Mouse (Mus musculus): ENCODE data around the gene Klhdc3. TPM values are rescaled to one million over a fixed set of nuclear protein-coding genes. Genes with fewer than 3 reads are reported as not detected.

Gene Klhdc3
- polyA plus RNA-seq, 1 experiment from 2014 or later, result 110 TPM

DNA sequence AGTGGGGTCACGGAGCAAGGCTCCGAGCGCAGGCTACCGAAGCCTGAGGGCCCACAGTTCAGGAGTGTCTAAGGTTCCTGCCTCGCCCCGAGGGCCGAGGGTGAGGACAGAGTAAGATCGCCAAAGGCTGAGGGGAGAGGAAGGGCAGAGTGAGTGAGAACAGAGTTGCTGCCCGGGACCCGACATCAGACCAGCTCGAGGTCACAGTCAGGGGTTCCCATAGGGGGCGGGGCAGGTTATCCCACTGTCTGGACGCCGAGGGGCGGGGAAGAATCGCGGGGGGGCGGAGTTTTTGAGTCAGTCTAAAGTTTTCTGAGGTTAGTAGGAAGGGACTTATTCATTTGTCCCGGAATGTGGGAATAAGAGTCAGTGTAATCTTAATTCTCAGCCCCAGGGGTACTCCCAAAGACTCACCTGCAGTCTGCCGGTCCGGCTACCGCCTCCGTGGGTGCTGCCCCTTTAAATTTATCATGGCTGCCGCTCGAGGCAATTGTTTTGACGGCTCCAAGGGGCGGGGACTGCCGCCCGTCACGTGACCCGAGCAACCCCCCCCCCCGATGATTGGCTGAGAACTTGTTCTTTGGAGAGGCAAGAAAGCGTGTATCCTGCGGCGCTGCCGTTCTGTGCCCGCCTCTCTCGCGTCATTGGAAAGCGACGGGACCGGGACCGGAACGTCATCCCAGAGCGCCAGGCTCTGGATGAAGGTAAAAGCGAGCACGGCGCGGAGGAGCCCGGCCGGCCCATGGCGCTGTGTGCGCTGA is 35.0 kb downstream of the Klhdc3 start, which contains the start of the genes Klc4 and Mrpl2:
Klc4 (minus strand) TSS at position 462 of the 761 bp plus-strand sequence.
Mrpl2 (plus strand) TSS at position 669 of the 761 bp plus-strand sequence.
- H3K9ac ChIP-seq (ENCODE audit: low read length), result peak within 1 kb of the TSS; percentile 80
- peak within 1 kb of the TSS; percentile 77 for H3K27ac ChIP-seq (ENCODE audit: low read depth)
- peak within 1 kb of the TSS; percentile 91 for H3K4me2 ChIP-seq (ENCODE audit: low read length)
- peak; percentile 100 for DNase-seq (ENCODE audit: low spot score)
- under 1% methylated on average over 53 of the region's 53 CpGs for WGBS
- peaks cover 21% of the 10 kb centered on the region for H3K4me1 ChIP-seq (replicated peaks; ENCODE audit: control insufficient read depth, insufficient read depth, low read length)
- H3K27me3 ChIP-seq (replicated peaks; ENCODE audit: control insufficient read depth, insufficient read depth, low read length), result no peaks in the 10 kb centered on the region
- peak within 1 kb of the TSS; percentile 95 for H3K4me3 ChIP-seq (ENCODE audit: low read depth, low read length)
- no peaks in the 10 kb centered on the region for H3K9me3 ChIP-seq (ENCODE audit: control insufficient read depth, low read length)
- peak; percentile 76 for ATAC-seq (replicated peaks; ENCODE audit: low FRiP score, low TSS enrichment, low read depth)
- peaks cover 29% of the 10 kb centered on the region for H3K36me3 ChIP-seq (ENCODE audit: control insufficient read depth, insufficient read depth, low read length)

DNA sequence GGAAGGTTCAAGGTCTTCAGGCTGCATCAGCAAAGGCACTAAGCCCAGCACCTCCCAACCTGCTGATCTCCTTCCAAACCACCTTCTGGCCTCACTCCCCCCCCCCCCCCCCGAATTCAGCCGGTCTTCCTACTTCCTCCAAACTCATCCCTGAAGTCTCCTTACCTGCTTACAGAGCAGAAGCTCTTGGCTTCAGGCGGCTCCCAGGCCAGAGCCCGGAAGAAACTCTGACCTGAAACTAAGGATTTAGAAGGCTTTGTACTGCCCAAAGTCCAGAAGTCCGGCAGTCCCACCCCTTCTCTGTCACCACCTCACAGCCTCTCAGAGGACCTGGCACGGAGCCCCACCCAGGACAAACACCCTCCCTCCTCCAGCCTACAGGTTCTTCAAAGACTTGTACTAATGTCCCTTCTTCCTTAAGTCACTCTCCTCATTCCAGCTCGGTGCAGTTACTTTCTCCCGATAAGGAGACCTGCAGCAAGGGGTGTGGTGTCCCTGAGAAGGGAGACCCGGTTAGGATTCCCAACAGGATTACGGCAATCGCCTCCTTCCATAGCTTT is 35.7 kb downstream of the Klhdc3 start:
- peak overlapping the region; percentile 95 for H3K4me3 ChIP-seq (ENCODE audit: low read depth, low read length)
- H3K27ac ChIP-seq (ENCODE audit: low read depth), result peak overlapping the region; percentile 74
- peaks cover 36% of the 10 kb centered on the region for H3K36me3 ChIP-seq (ENCODE audit: control insufficient read depth, insufficient read depth, low read length)
- H3K27me3 ChIP-seq (replicated peaks; ENCODE audit: control insufficient read depth, insufficient read depth, low read length), result no peaks in the 10 kb centered on the region
- H3K4me1 ChIP-seq (replicated peaks; ENCODE audit: control insufficient read depth, insufficient read depth, low read length), result peaks cover 19% of the 10 kb centered on the region
- peak overlapping the region; percentile 69 for H3K4me2 ChIP-seq (ENCODE audit: low read length)
- H3K9ac ChIP-seq (ENCODE audit: low read length), result peak overlapping the region; percentile 52
- H3K9me3 ChIP-seq (ENCODE audit: control insufficient read depth, low read length), result no peaks in the 10 kb centered on the region
- ATAC-seq (replicated peaks; ENCODE audit: low FRiP score, low TSS enrichment, low read depth) (peak; percentile 46), DNase-seq (ENCODE audit: low spot score) (no peak)
- WGBS, result 4% methylated on average over 11 of the region's 11 CpGs

DNA sequence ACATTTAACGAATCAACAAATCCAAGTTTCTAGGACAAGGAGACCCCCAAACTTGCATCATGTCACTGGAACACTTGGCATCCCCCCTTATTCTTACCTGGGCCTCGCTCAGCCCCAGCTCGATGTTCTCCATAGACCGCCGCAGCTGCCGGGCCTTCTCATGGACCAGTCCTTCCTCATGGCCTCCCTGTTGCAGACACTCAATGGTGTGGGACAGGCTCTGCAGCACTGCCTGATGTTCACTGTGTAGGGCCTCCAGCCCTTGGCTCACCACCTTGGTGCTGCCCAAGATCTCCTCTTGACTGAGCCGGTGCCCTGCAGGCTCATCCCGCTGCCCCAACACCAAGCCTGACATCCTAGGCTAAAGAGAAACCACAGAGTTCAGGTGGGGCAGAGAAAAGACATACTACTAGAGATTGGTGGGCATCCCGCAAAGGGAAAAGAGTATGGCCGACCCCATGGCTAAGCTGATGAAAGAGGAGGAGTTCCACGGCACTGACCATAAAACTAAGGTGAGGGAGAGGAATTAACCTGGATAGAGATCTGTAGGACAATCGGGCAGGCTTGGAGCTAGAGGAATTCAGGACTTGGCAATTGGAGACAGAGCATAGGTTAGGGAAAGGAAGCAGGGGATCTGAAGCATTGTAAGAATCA is 36.4 kb downstream of the Klhdc3 start:
- peaks cover 13% of the 10 kb centered on the region for H3K4me1 ChIP-seq (replicated peaks; ENCODE audit: control insufficient read depth, insufficient read depth, low read length)
- H3K27ac ChIP-seq (ENCODE audit: low read depth), result peak overlapping the region; percentile 74
- H3K27me3 ChIP-seq (replicated peaks; ENCODE audit: control insufficient read depth, insufficient read depth, low read length), result no peaks in the 10 kb centered on the region
- peaks cover 43% of the 10 kb centered on the region for H3K36me3 ChIP-seq (ENCODE audit: control insufficient read depth, insufficient read depth, low read length)
- H3K9ac ChIP-seq (ENCODE audit: low read length), result peak overlapping the region; percentile 52
- 85% methylated on average over 12 of the region's 12 CpGs for WGBS
- no peaks in the 10 kb centered on the region for H3K9me3 ChIP-seq (ENCODE audit: control insufficient read depth, low read length)
- H3K4me2 ChIP-seq (ENCODE audit: low read length), result peak overlapping the region; percentile 69
- H3K4me3 ChIP-seq (ENCODE audit: low read depth, low read length), result peak overlapping the region; percentile 95
- ATAC-seq (replicated peaks; ENCODE audit: low FRiP score, low TSS enrichment, low read depth) (no peak), DNase-seq (ENCODE audit: low spot score) (no peak)

DNA sequence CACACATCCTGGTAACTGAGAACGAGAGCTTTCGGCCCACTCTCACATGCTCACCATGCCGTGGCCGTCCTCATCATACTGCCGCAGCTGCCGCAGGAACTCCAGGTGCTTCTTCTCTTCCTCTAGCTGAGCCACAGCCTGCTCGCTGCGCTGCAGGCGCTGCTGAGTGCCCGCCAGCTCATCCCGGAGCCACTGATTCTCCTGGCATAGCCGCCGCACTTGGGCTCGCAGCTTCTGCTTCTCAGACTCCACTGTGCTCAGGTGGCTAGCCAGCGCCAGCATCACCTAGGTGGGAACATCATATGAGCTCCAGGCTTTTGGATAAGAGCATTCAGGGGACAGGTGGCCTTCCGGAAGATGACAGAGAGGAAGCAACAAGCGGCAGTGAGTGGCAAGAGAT is 38.7 kb downstream of the Klhdc3 start:
- ATAC-seq (replicated peaks; ENCODE audit: low FRiP score, low TSS enrichment, low read depth) (no peak), DNase-seq (ENCODE audit: low spot score) (no peak)
- Histone ChIP-seq H3K9ac (ENCODE audit: low read length) (no peak overlapping the region), H3K4me1 (replicated peaks; ENCODE audit: control insufficient read depth, insufficient read depth, low read length) (peaks cover 15% of the 10 kb centered on the region), H3K27me3 (replicated peaks; ENCODE audit: control insufficient read depth, insufficient read depth, low read length) (no peaks in the 10 kb centered on the region), H3K27ac (ENCODE audit: low read depth) (no peak overlapping the region), H3K9me3 (ENCODE audit: control insufficient read depth, low read length) (no peaks in the 10 kb centered on the region), H3K4me3 (ENCODE audit: low read depth, low read length) (no peak overlapping the region), H3K4me2 (ENCODE audit: low read length) (no peak overlapping the region), H3K36me3 (ENCODE audit: control insufficient read depth, insufficient read depth, low read length) (peaks cover 35% of the 10 kb centered on the region)
- 86% methylated on average over 17 of the region's 17 CpGs for WGBS

DNA sequence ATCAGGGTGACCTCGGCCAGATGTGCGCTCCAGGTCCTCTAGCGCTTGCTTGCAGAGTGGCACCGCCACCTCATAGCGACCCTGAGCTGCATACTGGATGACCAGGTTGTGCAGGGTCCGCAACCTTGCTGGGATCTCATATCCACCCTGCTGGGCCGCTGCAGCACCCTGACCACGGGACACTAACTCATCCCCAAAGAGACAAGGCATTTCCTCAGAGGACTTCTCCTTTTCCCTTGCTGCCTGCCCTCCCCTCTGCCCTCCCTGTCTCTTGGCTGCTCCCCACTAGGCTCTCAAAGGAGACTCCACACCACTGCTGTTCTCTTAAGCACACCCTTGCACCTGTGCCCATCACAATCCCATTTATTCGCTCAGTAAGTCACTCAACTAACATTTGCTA is 40.8 kb downstream of the Klhdc3 start:
- 66% methylated on average over 9 of the region's 9 CpGs for WGBS
- no peak for ATAC-seq (replicated peaks; ENCODE audit: low FRiP score, low TSS enrichment, low read depth)
- H3K27ac ChIP-seq (ENCODE audit: low read depth), result no peak overlapping the region
- H3K27me3 ChIP-seq (replicated peaks; ENCODE audit: control insufficient read depth, insufficient read depth, low read length), result no peaks in the 10 kb centered on the region
- no peak for DNase-seq (ENCODE audit: low spot score)
- no peaks in the 10 kb centered on the region for H3K9me3 ChIP-seq (ENCODE audit: control insufficient read depth, low read length)
- no peak overlapping the region for H3K4me3 ChIP-seq (ENCODE audit: low read depth, low read length)
- peaks cover 8% of the 10 kb centered on the region for H3K4me1 ChIP-seq (replicated peaks; ENCODE audit: control insufficient read depth, insufficient read depth, low read length)
- no peak overlapping the region for H3K9ac ChIP-seq (ENCODE audit: low read length)
- H3K36me3 ChIP-seq (ENCODE audit: control insufficient read depth, insufficient read depth, low read length), result peaks cover 35% of the 10 kb centered on the region
- no peak overlapping the region for H3K4me2 ChIP-seq (ENCODE audit: low read length)

DNA sequence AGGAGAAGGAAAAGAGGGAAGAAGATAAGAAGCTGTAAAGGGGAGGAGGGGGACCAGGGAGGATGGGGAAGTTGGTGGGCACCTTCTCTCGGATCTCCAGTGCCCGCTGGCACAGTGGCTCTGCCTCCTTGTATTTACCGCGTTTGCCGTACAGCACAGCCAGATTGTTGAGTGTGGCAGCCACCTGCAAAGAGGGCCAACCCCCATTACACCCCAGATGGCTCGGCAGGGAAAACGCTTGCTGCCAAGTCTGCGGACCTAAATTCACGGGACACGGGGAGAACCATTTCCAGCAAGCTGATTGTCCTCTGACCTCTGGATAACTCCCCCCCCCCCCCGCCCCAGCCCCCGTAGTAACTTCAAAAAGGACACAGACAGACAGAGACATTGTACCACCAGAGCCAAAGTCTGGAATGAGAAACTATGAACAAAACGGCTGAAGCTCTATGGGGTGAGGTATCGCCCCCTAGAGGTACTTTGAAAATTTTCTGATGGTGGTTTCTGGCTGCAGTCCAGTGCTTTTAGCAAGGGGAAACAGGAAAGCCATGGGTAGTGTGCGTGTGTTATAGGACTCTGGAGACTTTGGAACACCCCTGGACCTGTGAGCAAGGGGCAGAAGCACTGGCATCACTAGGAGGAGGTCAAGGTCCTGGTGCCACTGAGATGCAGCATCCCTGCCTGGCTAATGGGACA is 43.7 kb downstream of the Klhdc3 start:
- H3K9ac ChIP-seq (ENCODE audit: low read length), result no peak overlapping the region
- peaks cover 3% of the 10 kb centered on the region; the same call in 1 of the 2 replicates for H3K4me1 ChIP-seq (replicated peaks; ENCODE audit: control insufficient read depth, insufficient read depth, low read length)
- no peaks in the 10 kb centered on the region for H3K9me3 ChIP-seq (ENCODE audit: control insufficient read depth, low read length)
- peaks cover 32% of the 10 kb centered on the region for H3K36me3 ChIP-seq (ENCODE audit: control insufficient read depth, insufficient read depth, low read length)
- H3K4me2 ChIP-seq (ENCODE audit: low read length), result peak overlapping the region; percentile 35
- H3K27me3 ChIP-seq (replicated peaks; ENCODE audit: control insufficient read depth, insufficient read depth, low read length), result no peaks in the 10 kb centered on the region
- peak; percentile 80 for DNase-seq (ENCODE audit: low spot score)
- H3K4me3 ChIP-seq (ENCODE audit: low read depth, low read length), result no peak overlapping the region
- WGBS, result 28% methylated on average over 15 of the region's 15 CpGs
- H3K27ac ChIP-seq (ENCODE audit: low read depth), result no peak overlapping the region
- ATAC-seq (replicated peaks; ENCODE audit: low FRiP score, low TSS enrichment, low read depth), result peak; percentile 53

DNA sequence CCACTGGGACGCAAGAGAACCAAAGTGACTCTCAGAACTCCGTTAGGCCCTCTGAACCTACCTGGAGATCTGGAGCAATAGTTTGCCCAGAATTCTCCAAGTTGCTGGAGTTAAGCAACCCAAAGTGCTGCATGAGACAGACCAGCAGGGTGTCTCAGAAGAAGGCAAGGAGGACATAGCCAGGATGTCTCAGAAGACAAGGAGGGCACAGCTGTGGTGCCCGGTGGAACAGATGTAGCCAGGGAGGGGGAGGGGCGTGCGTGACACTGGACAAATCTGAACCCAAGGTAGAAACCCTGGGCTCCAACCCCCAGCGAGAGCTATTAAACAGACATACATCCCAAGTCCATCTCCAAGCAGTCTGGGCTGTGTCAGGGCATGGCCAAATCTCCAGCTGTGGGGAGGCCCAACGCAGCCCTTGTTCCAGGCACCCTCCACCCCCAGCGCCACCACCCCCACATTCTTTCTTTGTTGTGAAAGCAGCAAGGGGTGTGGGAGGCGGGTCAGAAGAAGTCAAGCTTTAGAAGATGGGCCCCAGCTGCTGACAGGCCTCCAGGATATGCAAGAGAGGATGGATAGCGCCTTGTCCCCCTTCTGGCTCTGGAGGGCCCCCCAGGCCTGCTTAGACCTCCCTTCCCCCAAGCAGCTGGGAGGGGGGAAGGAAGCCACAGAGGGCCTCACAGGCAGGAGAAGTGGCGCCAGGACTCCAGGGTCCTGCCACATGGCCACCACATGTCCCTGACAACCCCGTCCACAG is 50.9 kb downstream of the Klhdc3 start:
- peak; percentile 87 for DNase-seq (ENCODE audit: low spot score)
- peak overlapping the region; percentile 83 for H3K4me2 ChIP-seq (ENCODE audit: low read length)
- peaks cover 48% of the 10 kb centered on the region for H3K4me1 ChIP-seq (replicated peaks; ENCODE audit: control insufficient read depth, insufficient read depth, low read length)
- H3K27ac ChIP-seq (ENCODE audit: low read depth), result peak overlapping the region; percentile 99
- 5% methylated on average over 12 of the region's 12 CpGs for WGBS
- no peaks in the 10 kb centered on the region for H3K27me3 ChIP-seq (replicated peaks; ENCODE audit: control insufficient read depth, insufficient read depth, low read length)
- H3K9ac ChIP-seq (ENCODE audit: low read length), result peak overlapping the region; percentile 35
- H3K36me3 ChIP-seq (ENCODE audit: control insufficient read depth, insufficient read depth, low read length), result peaks cover 9% of the 10 kb centered on the region; the same call in 1 of the 2 replicates
- no peaks in the 10 kb centered on the region for H3K9me3 ChIP-seq (ENCODE audit: control insufficient read depth, low read length)
- H3K4me3 ChIP-seq (ENCODE audit: low read depth, low read length), result peak overlapping the region; percentile 85
- peak; percentile 85 for ATAC-seq (replicated peaks; ENCODE audit: low FRiP score, low TSS enrichment, low read depth)

All from intestine, embryonic 14.5 days (tissue).